Mouse (Mus musculus) CH12.LX (cell line): Measurements from ENCODE around the gene Socs3. TPM values are rescaled to one million over a fixed set of nuclear protein-coding genes. Genes with fewer than 3 reads are reported as not detected.
A peak's percentile ranks its signal among the peaks of the same experiment; 100 is the strongest.

Experiments used
- DNase-seq: peaks from one replicate; pipeline ENCODE4 v3.0.0-alpha.2; 2013; ENCODE audit errors: extremely low read depth
- H3K27ac ChIP-seq: 2 replicates; pipeline ENCODE4 v1.5.1; 2012; ENCODE audit warnings: low read depth, mild to moderate bottlenecking, control low read depth, moderate library complexity; ENCODE audit not compliant: insufficient read depth
- H3K27me3 ChIP-seq: replicated peaks from 2 replicates; pipeline ENCODE3; 2012; ENCODE audit warnings: inconsistent platforms
- H3K36me3 ChIP-seq, 2 experiments: replicated peaks in 1 of 2; 2 replicates each; pipeline versions ENCODE3 to v1.6.1; 2012; ENCODE audit warnings: inconsistent platforms in 1 of 2, low read length in 1 of 2, mild to moderate bottlenecking in 1 of 2, mixed read lengths in 1 of 2, moderate library complexity in 1 of 2; ENCODE audit not compliant: control insufficient read depth in 1 of 2, insufficient read depth in 1 of 2
- H3K4me1 ChIP-seq, 2 experiments: 2 replicates each; pipeline ENCODE4 v1.6.1; 2012; ENCODE audit warnings: inconsistent platforms in 1 of 2, moderate library complexity in 1 of 2; ENCODE audit not compliant: insufficient read depth in 2 of 2, control insufficient read depth in 1 of 2
- H3K4me2 ChIP-seq: 2 replicates; pipeline ENCODE4 v1.6.1; 2012; ENCODE audit warnings: low read depth, mild to moderate bottlenecking, control low read depth; ENCODE audit not compliant: poor library complexity, insufficient read depth, severe bottlenecking
- H3K4me3 ChIP-seq, 3 experiments: fragments of 150-350 bp in 1 of 3; sonication (generic) in 1 of 3; replicated peaks in 1 of 3; 2 replicates each; pipeline versions ENCODE3 to v1.5.1; 2011 to 2012; ENCODE audit warnings: low read depth in 2 of 3, low read length in 2 of 3, mild to moderate bottlenecking in 2 of 3, moderate library complexity in 2 of 3, control low read depth in 1 of 3, improper control_type of control experiment in 1 of 3, inconsistent platforms in 1 of 3, mixed read lengths in 1 of 3; ENCODE audit not compliant: poor library complexity in 1 of 3
- H3K79me2 ChIP-seq: replicated peaks from 2 replicates; pipeline ENCODE4 v1.6.1; 2012; ENCODE audit warnings: mild to moderate bottlenecking, moderate library complexity; ENCODE audit not compliant: control insufficient read depth, poor library complexity, insufficient read depth, severe bottlenecking; ENCODE audit errors: extremely low read depth
- H3K9ac ChIP-seq: 2 replicates; pipeline ENCODE4 v1.6.1; 2012; ENCODE audit warnings: low read depth, mild to moderate bottlenecking, control low read depth, moderate library complexity; ENCODE audit not compliant: insufficient read depth
- H3K9me3 ChIP-seq: replicated peaks from 2 replicates; pipeline ENCODE3; 2012; ENCODE audit warnings: low read length, inconsistent platforms, mixed read lengths
- BHLHE40 ChIP-seq: IDR thresholded peaks from 2 replicates; pipeline ENCODE4 v1.6.1; 2011; ENCODE audit warnings: mild to moderate bottlenecking, low read depth, low read length, improper control_type of control experiment
- CHD1 ChIP-seq: IDR thresholded peaks from 2 replicates; pipeline ENCODE4 v1.6.1; 2012; ENCODE audit warnings: low read depth, low read length, improper control_type of control experiment, inconsistent platforms
- CHD2 ChIP-seq: IDR thresholded peaks from 2 replicates; pipeline ENCODE4 v1.6.1; 2011; ENCODE audit warnings: low read length, improper control_type of control experiment
- CTCF ChIP-seq, 2 experiments: IDR thresholded peaks in 1 of 2; conservative IDR thresholded peaks in 1 of 2; 2 replicates each; pipeline ENCODE4 v1.5.1; 2011 to 2012; ENCODE audit warnings: low read depth in 2 of 2, low read length in 2 of 2, improper control_type of control experiment in 1 of 2, inconsistent platforms in 1 of 2, mild to moderate bottlenecking in 1 of 2, moderate library complexity in 1 of 2
- E2F4 ChIP-seq: IDR thresholded peaks from 2 replicates; pipeline ENCODE4 v1.6.1; 2011; ENCODE audit warnings: low read depth, low read length, improper control_type of control experiment; ENCODE audit not compliant: insufficient replicate concordance
- ELF1 ChIP-seq: IDR thresholded peaks from 2 replicates; pipeline ENCODE4 v1.6.1; 2014; ENCODE audit warnings: low read depth, mild to moderate bottlenecking, inconsistent platforms, low read length, improper control_type of control experiment
- EP300 ChIP-seq: IDR thresholded peaks from 2 replicates; pipeline ENCODE4 v1.6.1; 2011; ENCODE audit warnings: low read length, improper control_type of control experiment
- ETS1 ChIP-seq: conservative IDR thresholded peaks from 2 replicates; pipeline ENCODE4 v1.6.1; 2012; ENCODE audit warnings: low read depth, mild to moderate bottlenecking, inconsistent platforms, low read length, improper control_type of control experiment, moderate library complexity
- GABPA ChIP-seq: IDR thresholded peaks from 2 replicates; pipeline ENCODE4 v1.6.1; 2012; ENCODE audit warnings: low read depth, low read length, improper control_type of control experiment, inconsistent platforms; ENCODE audit not compliant: insufficient replicate concordance
- HCFC1 ChIP-seq: IDR thresholded peaks from 2 replicates; pipeline ENCODE4 v1.6.1; 2012; ENCODE audit warnings: low read depth, mild to moderate bottlenecking, inconsistent platforms, low read length, improper control_type of control experiment
- IRF4 ChIP-seq: IDR thresholded peaks from 2 replicates; pipeline ENCODE4 v1.6.1; 2014; ENCODE audit warnings: low read depth, mild to moderate bottlenecking, inconsistent platforms, low read length, improper control_type of control experiment
- JUN ChIP-seq: IDR thresholded peaks from 2 replicates; pipeline ENCODE4 v1.6.1; 2011; ENCODE audit warnings: low read depth, mild to moderate bottlenecking, low read length, improper control_type of control experiment, moderate library complexity; ENCODE audit not compliant: insufficient read depth
- JUND ChIP-seq: conservative IDR thresholded peaks from 2 replicates; pipeline ENCODE4 v1.6.1; 2011; ENCODE audit warnings: low read depth, low read length, improper control_type of control experiment
- KAT2A ChIP-seq: IDR thresholded peaks from 2 replicates; pipeline ENCODE4 v1.6.1; 2012; ENCODE audit warnings: low read length, improper control_type of control experiment, inconsistent platforms; ENCODE audit not compliant: insufficient replicate concordance
- MAFK ChIP-seq: IDR thresholded peaks from 2 replicates; pipeline ENCODE4 v1.6.1; 2011; ENCODE audit warnings: low read length, improper control_type of control experiment; ENCODE audit not compliant: insufficient replicate concordance
- MAX ChIP-seq: IDR thresholded peaks from 2 replicates; pipeline ENCODE4 v1.6.1; 2011; ENCODE audit warnings: low read length, improper control_type of control experiment
- MAZ ChIP-seq: IDR thresholded peaks from 2 replicates; pipeline ENCODE4 v1.6.1; 2012; ENCODE audit warnings: low read depth, mild to moderate bottlenecking, inconsistent platforms, low read length, improper control_type of control experiment, moderate library complexity
- MEF2A ChIP-seq: IDR thresholded peaks from 2 replicates; pipeline ENCODE4 v1.6.1; 2014; ENCODE audit warnings: low read depth, mild to moderate bottlenecking, inconsistent platforms, low read length, improper control_type of control experiment, borderline replicate concordance
- MXI1 ChIP-seq: IDR thresholded peaks from 2 replicates; pipeline ENCODE4 v1.6.1; 2011; ENCODE audit warnings: mild to moderate bottlenecking, low read depth, low read length, improper control_type of control experiment
- MYC ChIP-seq: IDR thresholded peaks from 2 replicates; pipeline ENCODE4 v1.6.1; 2011; ENCODE audit warnings: low read depth, mild to moderate bottlenecking, improper control_type of control experiment, low read length
- NELFE ChIP-seq: IDR thresholded peaks from 2 replicates; pipeline ENCODE4 v1.6.1; 2011; ENCODE audit warnings: low read depth, low read length, improper control_type of control experiment
- NRF1 ChIP-seq: IDR thresholded peaks from 2 replicates; pipeline ENCODE4 v1.6.1; 2014; ENCODE audit warnings: low read depth, mild to moderate bottlenecking, inconsistent platforms, low read length, improper control_type of control experiment, moderate library complexity
- PAX5 ChIP-seq: IDR thresholded peaks from 2 replicates; pipeline ENCODE4 v1.6.1; 2012; ENCODE audit warnings: low read length, inconsistent platforms, mixed read lengths
- POLR2A ChIP-seq: IDR thresholded peaks from 2 replicates; pipeline ENCODE4 v1.6.1; 2011; ENCODE audit warnings: low read depth, mild to moderate bottlenecking, improper control_type of control experiment, low read length
- POLR2AphosphoS2 ChIP-seq: IDR thresholded peaks from 2 replicates; pipeline ENCODE4 v1.6.1; 2011; ENCODE audit warnings: low read depth, low read length, improper control_type of control experiment
- RAD21 ChIP-seq: IDR thresholded peaks from 2 replicates; pipeline ENCODE4 v1.6.1; 2011; ENCODE audit warnings: low read depth, mild to moderate bottlenecking, low read length, improper control_type of control experiment, moderate library complexity
- RCOR1 ChIP-seq: conservative IDR thresholded peaks from 2 replicates; pipeline ENCODE4 v1.6.1; 2012; ENCODE audit warnings: low read depth, mild to moderate bottlenecking, inconsistent platforms, low read length, improper control_type of control experiment
- SIN3A ChIP-seq: IDR thresholded peaks from 2 replicates; pipeline ENCODE4 v1.6.1; 2012; ENCODE audit warnings: low read length, improper control_type of control experiment, inconsistent platforms
- SMC3 ChIP-seq: IDR thresholded peaks from 2 replicates; pipeline ENCODE4 v1.6.1; 2011; ENCODE audit warnings: low read depth, low read length, improper control_type of control experiment
- TBP ChIP-seq: conservative IDR thresholded peaks from 2 replicates; pipeline ENCODE4 v1.6.1; 2011; ENCODE audit warnings: low read depth, low read length, improper control_type of control experiment
- TCF12 ChIP-seq: IDR thresholded peaks from 2 replicates; pipeline ENCODE4 v1.6.1; 2014; ENCODE audit warnings: low read depth, mild to moderate bottlenecking, inconsistent platforms, low read length, improper control_type of control experiment
- UBTF ChIP-seq: IDR thresholded peaks from 2 replicates; pipeline ENCODE4 v1.6.1; 2012; ENCODE audit warnings: low read depth, mild to moderate bottlenecking, inconsistent platforms, low read length, improper control_type of control experiment, moderate library complexity
- USF1 ChIP-seq: IDR thresholded peaks from 2 replicates; pipeline ENCODE4 v1.6.1; 2014; ENCODE audit warnings: low read depth, mild to moderate bottlenecking, inconsistent platforms, low read length, improper control_type of control experiment
- USF2 ChIP-seq: conservative IDR thresholded peaks from 2 replicates; pipeline ENCODE4 v1.6.1; 2011; ENCODE audit warnings: low read depth, low read length, improper control_type of control experiment
- ZC3H11A ChIP-seq: IDR thresholded peaks from 2 replicates; pipeline ENCODE4 v1.6.1; 2012; ENCODE audit warnings: low read depth, mild to moderate bottlenecking, inconsistent platforms, low read length, improper control_type of control experiment
- ZKSCAN1 ChIP-seq: IDR thresholded peaks from 2 replicates; pipeline ENCODE4 v1.6.1; 2012; ENCODE audit warnings: low read depth, inconsistent platforms, low read length, improper control_type of control experiment, borderline replicate concordance
- ZMIZ1 ChIP-seq: IDR thresholded peaks from 2 replicates; pipeline ENCODE4 v1.6.1; 2012; ENCODE audit warnings: low read depth, mild to moderate bottlenecking, inconsistent platforms, low read length, improper control_type of control experiment
- ZNF384 ChIP-seq: IDR thresholded peaks from 2 replicates; pipeline ENCODE4 v1.6.1; 2012; ENCODE audit warnings: low read depth, low read length, improper control_type of control experiment, inconsistent platforms
- dilution Hi-C: fragments of 300-500 bp; cut with MboI; formaldehyde crosslinking; loops from 2 replicates; pipeline ENCODE4 v1.14.3; 2020; ENCODE audit warnings: low sequenced_read_pairs; ENCODE audit not compliant: extremely low pct_unique_long_range_greater_than_20kb, extremely low pct_ligation_motif_present
- in situ Hi-C: fragments of 300-500 bp; cut with MboI; formaldehyde crosslinking; loops from 3 replicates; pipeline ENCODE4 v1.14.3; 2019; ENCODE audit warnings: low sequenced_read_pairs, low pct_ligation_motif_present, low pct_unique_long_range_greater_than_20kb, mixed read lengths
- polyA plus RNA-seq: library from polyadenylated mRNA; unstranded; fragments of >175 nt; gene quantifications from 2 replicates; pipeline ENCODE4 v1.2.1, GENCODE M21; 2012; ENCODE audit warnings: low read depth; ENCODE audit not compliant: insufficient read length
- total RNA-seq, 2 experiments: library from RNA; depleted of rRNA; stranded (reverse); fragments of 300-350 nt in 1 of 2; fragments of >200 nt in 1 of 2; gene quantifications; 2 replicates each; pipeline ENCODE4 v1.2.3; 2012 to 2014

Socs3 gene
- total and polyA plus RNA-seq, 3 experiments: 0.83 to 4.7 (median 1.2) TPM

DNA sequence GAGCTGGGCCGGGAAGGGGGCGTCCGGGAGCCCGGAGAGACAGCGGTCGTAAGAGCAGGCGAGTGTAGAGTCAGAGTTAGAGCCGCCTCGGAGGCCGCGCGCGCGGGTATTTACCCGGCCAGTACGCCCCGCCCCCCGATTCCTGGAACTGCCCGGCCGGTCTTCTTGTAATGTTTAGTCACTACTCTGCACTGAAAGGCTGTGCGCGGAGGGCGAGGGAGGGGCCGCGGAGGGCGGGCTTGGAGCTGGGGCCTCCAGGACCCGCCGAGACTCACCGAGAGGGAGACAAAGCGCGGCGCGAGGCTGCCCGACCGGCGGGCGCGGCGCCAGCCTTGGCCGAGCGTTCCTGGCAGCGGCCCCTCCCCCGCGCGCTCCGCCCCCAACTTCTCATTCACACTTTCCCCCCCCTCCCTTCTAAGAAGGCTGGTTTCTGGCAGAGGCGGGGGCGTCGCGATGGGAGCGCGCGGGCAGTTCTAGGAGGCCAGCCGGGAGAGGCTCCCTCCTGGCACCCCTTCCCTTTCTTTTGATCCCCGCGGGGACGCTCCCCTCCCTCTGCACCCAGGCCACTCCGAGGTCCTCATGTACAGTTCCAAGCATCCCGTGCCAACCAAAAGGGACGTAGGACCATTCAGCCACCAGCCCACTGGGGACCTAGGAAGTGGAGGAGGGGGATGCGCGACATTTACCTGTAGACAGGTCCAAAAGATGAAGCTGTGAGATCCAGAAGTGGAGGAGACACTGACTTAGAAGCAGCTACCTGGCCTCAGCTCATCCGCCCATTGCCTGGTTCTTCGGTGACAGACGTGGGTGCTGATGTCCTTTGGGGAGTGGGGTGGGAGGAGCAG lies 525 bp downstream of the Socs3 start:
- no peaks in the 10 kb centered on the region for H3K79me2 ChIP-seq
- peaks cover 75% of the 10 kb centered on the region for H3K27me3 ChIP-seq
- peaks cover 6 to 11% of the 10 kb centered on the region in 2 experiments for H3K36me3 ChIP-seq
- H3K4me1 ChIP-seq: peaks cover 29 to 71% of the 10 kb centered on the region in 2 experiments
- TF ChIP-seq MYC (no peak), CHD1 (no peak), ZNF384 (no peak), RAD21 (no peak; the same call in 1 of the 2 replicates), CTCF (conservative IDR thresholded peaks at IDR 0.05 in 1 of 2, IDR thresholded peaks at IDR 0.05 in 1 of 2; ENCODE audit: low read depth in 2 of 2, low read length in 2 of 2) (no peak), MAZ (peak; percentile 95), JUN (no peak), USF2 (no peak), MXI1 (no peak), MAFK (no peak), RCOR1 (no peak; the same call in 1 of the 2 replicates), USF1 (no peak), KAT2A (no peak), E2F4 (no peak), NELFE (peak; percentile 88), ELF1 (peak; percentile 49; the same call in 1 of the 2 replicates), POLR2AphosphoS2 (no peak), HCFC1 (0 out of 2 replicates have a peak, but pooled peaks have one; percentile 13), POLR2A (peak; percentile 95), UBTF (peak; percentile 75; the same call in 1 of the 2 replicates), SMC3 (no peak), ZMIZ1 (peak; percentile 69; the same call in 1 of the 2 replicates), PAX5 (no peak), ZKSCAN1 (no peak), GABPA (no peak), EP300 (no peak; the same call in 1 of the 2 replicates), ETS1 (peak; percentile 6; the same call in 1 of the 2 replicates), NRF1 (no peak), TBP (peak; percentile 79), SIN3A (no peak; the same call in 1 of the 2 replicates), BHLHE40 (no peak), CHD2 (no peak), ZC3H11A (no peak), TCF12 (peak; percentile 91), MAX (no peak), JUND (no peak), IRF4 (peak; percentile 68), MEF2A (peak; percentile 41; the same call in 1 of the 2 replicates)
- dilution Hi-C loops (no loop called here), in situ Hi-C loops (loop anchor here (5.0 kb wide), 2 partner anchors 43 to 97 kb away; partner anchors contain the start of gene Tha1)
- H3K9me3 ChIP-seq: peaks cover 19% of the 10 kb centered on the region
- peak; percentile 87 for DNase-seq
- peak overlapping the region; percentile 88 for H3K27ac ChIP-seq
- H3K4me3 ChIP-seq: peak overlapping the region; percentile 37 to 75 (median 52)
- peak overlapping the region; percentile 92 for H3K9ac ChIP-seq
- H3K4me2 ChIP-seq: peak overlapping the region; percentile 99
